Mouse (Mus musculus): ENCODE results near the gene Samd4b. TPM values are rescaled to one million over a fixed set of nuclear protein-coding genes. Genes with fewer than 3 reads are reported as not detected.

Gene Samd4b
- polyA plus RNA-seq, 1 experiment from 2014 or later: 26.8 TPM

DNA sequence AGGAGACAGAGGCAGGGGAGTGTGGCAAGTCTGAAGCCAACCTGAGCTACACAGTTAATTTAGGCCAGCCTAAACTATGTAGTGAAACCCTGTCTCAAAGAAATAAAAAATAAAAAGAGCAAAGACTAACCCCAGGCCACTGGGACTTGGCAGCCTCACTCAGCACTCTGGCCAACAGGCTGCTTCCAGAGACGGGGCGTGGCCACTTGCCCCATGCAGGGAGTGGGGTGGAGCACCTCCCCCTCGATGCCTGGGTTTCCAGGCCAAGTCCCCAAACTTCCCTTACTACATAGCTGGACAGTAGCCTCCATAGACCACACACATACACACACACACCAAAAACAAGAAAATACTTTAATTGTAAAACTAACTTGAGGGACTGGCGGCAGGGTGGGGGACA is 39.5 kb downstream of the Samd4b start:
- 56% methylated on average over 4 of the region's 4 CpGs for WGBS
- H3K36me3 ChIP-seq (replicated peaks; ENCODE audit: control insufficient read depth, insufficient read depth): peaks cover 44% of the 10 kb centered on the region

DNA sequence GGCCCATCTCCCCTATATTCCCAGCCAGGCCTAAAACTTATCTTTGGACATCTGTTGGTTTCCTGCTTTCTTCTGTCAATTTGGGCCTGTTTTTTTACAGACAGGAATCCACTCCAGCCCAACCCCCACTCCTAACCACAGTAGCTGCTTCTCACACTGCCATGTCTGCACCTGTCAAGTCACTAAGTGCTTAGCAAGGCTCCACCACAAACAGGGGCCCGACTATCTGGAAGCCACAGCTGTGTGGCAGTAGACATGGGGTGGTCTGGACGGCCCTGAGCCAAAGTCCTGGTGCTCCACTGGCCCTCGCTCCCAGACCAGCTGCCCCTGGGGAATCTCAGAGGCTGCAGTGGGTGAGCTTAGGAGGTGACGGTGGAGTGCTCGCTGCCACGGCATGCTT is 40.2 kb downstream of the Samd4b start:
- DNase-seq (ENCODE audit: low spot score) (no peak), ATAC-seq (ENCODE audit: low FRiP score) (no peak)
- no peak overlapping the region for H3K27ac ChIP-seq
- whole genome bisulfite sequencing: 87% methylated on average over 6 of the region's 6 CpGs
- no peaks in the 10 kb centered on the region for H3K9me3 ChIP-seq (ENCODE audit: control insufficient read depth, low read length)
- H3K4me1 ChIP-seq (replicated peaks; ENCODE audit: control insufficient read depth, insufficient read depth, low read length): no peaks in the 10 kb centered on the region
- peaks cover 37% of the 10 kb centered on the region for H3K36me3 ChIP-seq (replicated peaks; ENCODE audit: control insufficient read depth, insufficient read depth)
- H3K4me2 ChIP-seq (replicated peaks): no peak overlapping the region
- H3K27me3 ChIP-seq (ENCODE audit: control insufficient read depth, insufficient read depth, low read length): no peaks in the 10 kb centered on the region
- H3K4me3 ChIP-seq (replicated peaks; ENCODE audit: low read length): no peak overlapping the region
- no peak overlapping the region for H3K9ac ChIP-seq

More for the DNA sequence above, 39.5 kb downstream of the Samd4b start:
- no peak overlapping the region for H3K27ac ChIP-seq
- H3K4me1 ChIP-seq (replicated peaks; ENCODE audit: control insufficient read depth, insufficient read depth, low read length): no peaks in the 10 kb centered on the region
- ATAC-seq (ENCODE audit: low FRiP score): no peak
- no peak overlapping the region for H3K4me2 ChIP-seq (replicated peaks)
- DNase-seq (ENCODE audit: low spot score): no peak
- no peak overlapping the region for H3K4me3 ChIP-seq (replicated peaks; ENCODE audit: low read length)
- no peak overlapping the region for H3K9ac ChIP-seq
- H3K27me3 ChIP-seq (ENCODE audit: control insufficient read depth, insufficient read depth, low read length): no peaks in the 10 kb centered on the region
- no peaks in the 10 kb centered on the region for H3K9me3 ChIP-seq (ENCODE audit: control insufficient read depth, low read length)

DNA sequence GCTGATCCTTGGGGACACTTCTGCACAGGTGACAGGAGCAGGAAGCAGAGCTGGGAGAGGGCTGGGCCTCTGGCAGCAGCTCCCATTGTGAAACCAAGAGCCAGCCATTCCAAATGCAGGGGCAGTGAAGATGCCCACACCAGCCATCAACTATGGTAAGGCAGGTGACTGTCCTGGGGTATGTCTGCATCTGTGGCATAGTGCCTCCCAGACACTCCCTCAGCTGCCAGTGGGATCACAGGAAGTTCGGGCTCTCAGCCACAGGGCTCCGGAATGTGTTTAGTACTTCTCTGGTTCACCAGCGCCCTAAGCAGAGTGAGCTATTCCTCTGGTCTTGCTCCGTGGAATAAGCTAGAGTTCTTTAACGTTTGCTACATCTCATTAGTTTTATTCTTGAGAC is 40.9 kb downstream of the Samd4b start:
- Histone ChIP-seq H3K4me3 (replicated peaks; ENCODE audit: low read length) (no peak overlapping the region), H3K9me3 (ENCODE audit: control insufficient read depth, low read length) (no peaks in the 10 kb centered on the region), H3K4me1 (replicated peaks; ENCODE audit: control insufficient read depth, insufficient read depth, low read length) (no peaks in the 10 kb centered on the region), H3K36me3 (replicated peaks; ENCODE audit: control insufficient read depth, insufficient read depth) (peaks cover 30% of the 10 kb centered on the region), H3K27ac (no peak overlapping the region), H3K4me2 (replicated peaks) (no peak overlapping the region), H3K9ac (no peak overlapping the region), H3K27me3 (ENCODE audit: control insufficient read depth, insufficient read depth, low read length) (no peaks in the 10 kb centered on the region)
- ATAC-seq (ENCODE audit: low FRiP score) (no peak), DNase-seq (ENCODE audit: low spot score) (no peak)
- WGBS: 79% methylated on average over 5 of the region's 5 CpGs

DNA sequence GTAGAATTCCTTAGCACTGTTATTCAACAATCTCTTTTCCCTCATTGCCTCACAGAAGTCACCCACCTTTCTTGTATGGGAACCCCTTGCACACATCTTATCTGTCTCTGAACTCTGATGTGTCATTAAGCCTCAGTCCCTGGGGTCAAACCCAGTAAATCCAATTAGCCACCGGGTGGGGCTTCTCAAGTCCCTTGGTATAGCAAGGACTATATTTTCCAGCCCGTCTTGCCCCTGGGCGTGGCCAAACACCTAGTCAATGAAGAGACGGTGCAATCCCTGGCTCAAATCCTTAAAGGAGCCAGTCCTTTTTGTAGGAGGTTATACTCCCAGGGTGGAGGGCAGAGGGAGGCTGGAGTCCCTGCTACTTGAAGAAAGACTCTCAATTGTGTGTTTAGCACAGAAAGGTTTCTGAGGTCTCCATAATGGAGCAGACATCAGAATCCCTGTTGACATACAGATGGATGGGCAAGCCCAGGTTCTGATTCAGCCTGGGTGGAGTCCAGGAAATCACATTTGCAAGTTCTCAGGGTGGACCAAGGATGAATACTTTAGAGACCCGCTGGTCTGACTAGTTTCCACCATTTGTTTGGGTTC is 41.9 kb downstream of the Samd4b start:
- ATAC-seq (ENCODE audit: low FRiP score): no peak
- Histone ChIP-seq H3K27ac (no peak overlapping the region), H3K9ac (no peak overlapping the region), H3K4me2 (replicated peaks) (no peak overlapping the region), H3K27me3 (ENCODE audit: control insufficient read depth, insufficient read depth, low read length) (no peaks in the 10 kb centered on the region), H3K4me1 (replicated peaks; ENCODE audit: control insufficient read depth, insufficient read depth, low read length) (no peaks in the 10 kb centered on the region), H3K4me3 (replicated peaks; ENCODE audit: low read length) (no peak overlapping the region), H3K9me3 (ENCODE audit: control insufficient read depth, low read length) (no peaks in the 10 kb centered on the region), H3K36me3 (replicated peaks; ENCODE audit: control insufficient read depth, insufficient read depth) (peaks cover 28% of the 10 kb centered on the region)
- DNase-seq (ENCODE audit: low spot score): no peak
- 31% methylated on average over 5 of the region's 5 CpGs for WGBS

DNA sequence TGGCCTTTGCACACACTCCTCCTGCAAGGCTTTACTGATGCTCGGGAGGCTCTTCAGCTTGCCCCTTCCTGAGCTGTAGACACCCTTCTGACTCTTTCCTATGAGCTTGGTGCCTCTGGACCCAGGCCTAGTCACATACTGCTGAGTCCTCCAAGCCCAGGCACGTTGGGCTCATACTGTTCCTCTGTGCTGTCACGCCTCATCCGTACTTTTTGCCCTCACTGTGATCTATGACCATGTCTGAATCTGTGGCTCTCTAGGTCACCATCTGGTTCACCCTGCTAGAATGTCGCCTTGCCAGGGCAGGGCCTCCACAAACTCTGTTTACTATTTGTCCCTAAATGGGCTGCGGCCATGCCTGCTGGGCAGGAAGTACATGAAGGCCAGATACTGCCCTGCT is 44.9 kb downstream of the Samd4b start:
- Histone ChIP-seq H3K4me1 (replicated peaks; ENCODE audit: control insufficient read depth, insufficient read depth, low read length) (no peaks in the 10 kb centered on the region), H3K4me3 (replicated peaks; ENCODE audit: low read length) (no peak overlapping the region), H3K9ac (no peak overlapping the region), H3K36me3 (replicated peaks; ENCODE audit: control insufficient read depth, insufficient read depth) (0 out of 2 replicates have a peak, but pooled peaks cover 4% of the 10 kb centered on the region), H3K9me3 (ENCODE audit: control insufficient read depth, low read length) (no peaks in the 10 kb centered on the region), H3K4me2 (replicated peaks) (no peak overlapping the region), H3K27ac (no peak overlapping the region), H3K27me3 (ENCODE audit: control insufficient read depth, insufficient read depth, low read length) (no peaks in the 10 kb centered on the region)
- 93% methylated on average over 6 of the region's 6 CpGs for WGBS
- ATAC-seq (ENCODE audit: low FRiP score) (no peak), DNase-seq (ENCODE audit: low spot score) (no peak)

DNA sequence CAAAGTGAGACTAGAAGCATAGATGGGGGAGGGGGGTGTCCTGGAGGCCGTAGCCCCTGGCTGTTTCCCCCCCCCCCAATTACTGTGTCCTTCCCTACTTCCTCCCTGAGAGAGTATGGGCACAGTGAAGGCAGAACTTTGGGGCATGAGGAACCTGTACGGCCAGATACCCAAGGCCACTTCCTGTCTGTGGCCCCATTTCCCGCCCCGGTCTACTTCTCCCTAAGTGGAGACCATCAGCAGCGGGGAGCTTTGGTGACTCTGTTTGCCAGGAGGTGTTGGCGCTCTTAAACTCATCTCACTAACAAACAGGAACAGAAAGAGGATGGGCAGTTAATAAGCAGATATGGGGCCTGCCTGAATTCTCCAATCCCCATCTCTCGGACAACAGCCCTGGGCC is 50.3 kb downstream of the Samd4b start:
- Histone ChIP-seq H3K27me3 (ENCODE audit: control insufficient read depth, insufficient read depth, low read length) (peaks cover 42% of the 10 kb centered on the region), H3K27ac (no peak overlapping the region), H3K4me2 (replicated peaks) (no peak overlapping the region), H3K4me1 (replicated peaks; ENCODE audit: control insufficient read depth, insufficient read depth, low read length) (peaks cover 10% of the 10 kb centered on the region; the same call in 1 of the 2 replicates), H3K9ac (no peak overlapping the region), H3K9me3 (ENCODE audit: control insufficient read depth, low read length) (no peaks in the 10 kb centered on the region), H3K4me3 (replicated peaks; ENCODE audit: low read length) (no peak overlapping the region), H3K36me3 (replicated peaks; ENCODE audit: control insufficient read depth, insufficient read depth) (no peaks in the 10 kb centered on the region)
- no peak for DNase-seq (ENCODE audit: low spot score)
- 72% methylated on average over 7 of the region's 7 CpGs for WGBS
- ATAC-seq (ENCODE audit: low FRiP score): no peak

DNA sequence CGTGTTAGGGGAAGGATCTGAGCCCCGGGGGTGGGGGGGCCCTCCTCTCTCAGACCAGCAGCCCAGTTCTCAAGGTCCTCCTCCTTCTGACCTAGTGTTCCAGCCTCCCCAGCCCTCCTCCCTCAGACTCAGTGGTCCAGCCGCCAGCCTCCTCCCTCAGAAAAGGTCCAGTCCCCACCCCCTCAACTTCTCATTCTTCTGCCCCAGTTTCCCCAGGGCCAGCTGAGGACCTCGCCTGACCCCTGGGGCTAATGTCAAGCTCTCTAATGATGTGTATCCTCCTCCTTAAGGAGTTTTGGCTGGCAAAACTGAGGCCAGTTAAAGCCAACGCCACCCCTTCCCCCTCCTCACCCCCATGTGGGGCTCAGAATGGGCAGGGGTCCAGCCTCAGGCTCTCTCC is 50.8 kb downstream of the Samd4b start, which contains the start of gene Nccrp1:
Gene Nccrp1 (minus strand): TSS at position 101 of the 400 bp plus-strand sequence.
- no peak for ATAC-seq (ENCODE audit: low FRiP score)
- H3K4me3 ChIP-seq (replicated peaks; ENCODE audit: low read length): peak within 1 kb of the TSS; percentile 23
- no peak for DNase-seq (ENCODE audit: low spot score)
- 5% methylated on average over 5 of the region's 5 CpGs for WGBS
- H3K27ac ChIP-seq: no peak within 1 kb of the TSS
- H3K9me3 ChIP-seq (ENCODE audit: control insufficient read depth, low read length): no peaks in the 10 kb centered on the region
- H3K4me2 ChIP-seq (replicated peaks): peak within 1 kb of the TSS; percentile 55
- H3K4me1 ChIP-seq (replicated peaks; ENCODE audit: control insufficient read depth, insufficient read depth, low read length): peaks cover 10% of the 10 kb centered on the region; the same call in 1 of the 2 replicates
- no peaks in the 10 kb centered on the region for H3K36me3 ChIP-seq (replicated peaks; ENCODE audit: control insufficient read depth, insufficient read depth)
- H3K27me3 ChIP-seq (ENCODE audit: control insufficient read depth, insufficient read depth, low read length): peaks cover 42% of the 10 kb centered on the region
- peak within 1 kb of the TSS; percentile 54 for H3K9ac ChIP-seq

DNA sequence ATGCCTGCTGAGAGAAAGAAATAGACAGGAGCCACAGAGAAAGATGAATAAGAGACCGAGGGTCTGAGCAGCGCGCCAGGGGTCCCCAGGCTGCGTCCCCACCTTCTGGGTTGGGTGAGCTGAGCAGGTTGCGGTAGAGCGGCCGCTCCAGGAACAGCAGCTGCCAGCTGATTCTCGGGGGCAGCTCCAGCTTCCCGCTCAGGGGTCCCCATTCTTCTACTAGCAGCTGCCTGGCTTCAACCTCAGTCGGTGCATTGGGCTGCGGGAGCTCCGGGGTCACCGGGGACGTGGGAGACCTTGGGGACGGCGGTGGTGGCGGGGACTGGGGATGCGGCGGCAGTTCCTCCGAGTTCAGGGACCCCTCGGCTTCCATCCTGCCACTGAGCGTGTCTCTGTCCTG is 51.3 kb downstream of the Samd4b start:
- peaks cover 42% of the 10 kb centered on the region for H3K27me3 ChIP-seq (ENCODE audit: control insufficient read depth, insufficient read depth, low read length)

DNA sequence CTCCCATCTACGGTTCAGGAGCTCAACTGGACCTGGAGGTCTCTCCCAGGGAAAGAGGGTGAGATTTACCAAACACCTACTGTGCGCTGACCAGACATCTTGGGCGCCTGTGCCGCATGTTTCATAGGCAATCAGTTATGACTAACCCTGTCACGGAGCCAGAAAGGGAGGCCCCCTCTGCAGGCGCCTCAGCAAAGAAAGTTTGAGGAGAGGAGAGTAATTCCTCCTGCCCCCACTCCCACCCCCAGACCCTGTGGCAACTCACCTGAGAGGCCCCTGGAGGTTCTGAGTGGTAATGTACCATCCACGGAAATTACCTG is 52.1 kb downstream of the Samd4b start:
- Histone ChIP-seq H3K4me3 (replicated peaks; ENCODE audit: low read length) (no peak overlapping the region), H3K4me1 (replicated peaks; ENCODE audit: control insufficient read depth, insufficient read depth, low read length) (peaks cover 10% of the 10 kb centered on the region; the same call in 1 of the 2 replicates), H3K27me3 (ENCODE audit: control insufficient read depth, insufficient read depth, low read length) (peaks cover 42% of the 10 kb centered on the region), H3K27ac (no peak overlapping the region), H3K9me3 (ENCODE audit: control insufficient read depth, low read length) (no peaks in the 10 kb centered on the region), H3K9ac (no peak overlapping the region), H3K4me2 (replicated peaks) (peak overlapping the region; percentile 55; the same call in 1 of the 2 replicates), H3K36me3 (replicated peaks; ENCODE audit: control insufficient read depth, insufficient read depth) (no peaks in the 10 kb centered on the region)
- ATAC-seq (ENCODE audit: low FRiP score): no peak
- no peak for DNase-seq (ENCODE audit: low spot score)
- WGBS: 49% methylated on average over 7 of the region's 7 CpGs

More for the DNA sequence above, 51.3 kb downstream of the Samd4b start:
- no peak overlapping the region for H3K27ac ChIP-seq
- DNase-seq (ENCODE audit: low spot score): no peak
- ATAC-seq (ENCODE audit: low FRiP score): no peak
- peak overlapping the region; percentile 54 for H3K9ac ChIP-seq
- peak overlapping the region; percentile 55 for H3K4me2 ChIP-seq (replicated peaks)
- H3K4me3 ChIP-seq (replicated peaks; ENCODE audit: low read length): peak overlapping the region; percentile 23
- H3K36me3 ChIP-seq (replicated peaks; ENCODE audit: control insufficient read depth, insufficient read depth): no peaks in the 10 kb centered on the region
- H3K4me1 ChIP-seq (replicated peaks; ENCODE audit: control insufficient read depth, insufficient read depth, low read length): peaks cover 10% of the 10 kb centered on the region; the same call in 1 of the 2 replicates
- WGBS: 2% methylated on average over 22 of the region's 22 CpGs
- H3K9me3 ChIP-seq (ENCODE audit: control insufficient read depth, low read length): no peaks in the 10 kb centered on the region

Data from hindbrain, embryonic 14.5 days (tissue).